Mouse (Mus musculus): ENCODE data around the gene Dusp22. TPM values are rescaled to one million over a fixed set of nuclear protein-coding genes. Genes with fewer than 3 reads are reported as not detected.

The Dusp22 gene
- polyA plus RNA-seq, 1 experiment from 2014 or later = 27.1 TPM

DNA sequence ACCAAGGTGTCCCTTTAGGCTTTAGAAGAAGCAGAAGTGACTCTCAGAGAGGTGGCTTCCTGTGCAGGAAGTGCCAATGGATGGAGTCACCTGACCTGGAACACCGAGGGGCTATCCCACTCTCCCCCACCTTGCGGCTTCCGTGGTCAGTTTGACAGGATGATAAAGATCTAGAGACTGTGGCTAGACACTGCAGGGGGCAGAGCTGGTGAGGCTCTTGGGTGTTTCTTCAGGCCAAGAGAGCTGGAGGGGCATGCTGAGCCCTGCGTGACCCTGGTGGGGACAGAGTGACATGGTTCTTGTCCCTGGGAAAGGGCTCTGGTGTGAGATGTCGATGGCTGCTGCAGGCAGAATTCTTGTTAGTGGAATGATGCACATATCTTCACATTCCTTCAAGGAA, 5.3 kb upstream of the Dusp22 start:
- Histone ChIP-seq H3K4me2 (no peak overlapping the region), H3K4me1 (ENCODE audit: insufficient read depth) (no peaks in the 10 kb centered on the region), H3K4me3 (ENCODE audit: low read depth, low read length) (no peak overlapping the region), H3K36me3 (ENCODE audit: insufficient read depth) (no peaks in the 10 kb centered on the region), H3K27me3 (ENCODE audit: insufficient read depth, low read length) (no peaks in the 10 kb centered on the region), H3K9me3 (ENCODE audit: low read depth, low read length) (no peaks in the 10 kb centered on the region), H3K27ac (ENCODE audit: low read depth) (no peak overlapping the region), H3K9ac (no peak overlapping the region)
- no peak for TF ChIP-seq CTCF (IDR thresholded peaks at IDR 0.05; ENCODE audit: low read depth)
- WGBS = 48% methylated on average over 5 of the region's 5 CpGs
- ATAC-seq (ENCODE audit: insufficient read depth) (no peak), DNase-seq (no peak)

DNA sequence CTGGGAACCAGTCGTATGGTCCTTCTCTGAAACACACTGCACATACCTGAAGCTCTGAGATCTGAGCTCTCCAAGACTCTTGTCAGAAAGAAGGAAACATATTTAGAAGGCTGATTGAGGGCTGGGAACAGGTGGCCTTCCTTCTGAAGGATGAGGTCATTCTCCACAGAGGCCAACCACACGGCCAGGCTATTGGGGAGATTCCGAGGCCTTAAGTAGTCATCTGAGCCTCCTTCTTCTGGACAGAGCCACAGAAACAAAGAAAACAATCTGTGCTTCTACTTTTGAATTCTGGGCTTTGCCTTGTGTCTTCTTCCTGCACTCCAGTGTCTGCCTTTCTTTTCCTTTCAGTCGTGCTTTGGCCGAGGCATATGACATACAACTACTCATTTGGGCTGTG, 2.9 kb upstream of the Dusp22 start:
- no peaks in the 10 kb centered on the region for H3K27me3 ChIP-seq (ENCODE audit: insufficient read depth, low read length)
- H3K9me3 ChIP-seq (ENCODE audit: low read depth, low read length) = no peaks in the 10 kb centered on the region
- ATAC-seq (ENCODE audit: insufficient read depth) (no peak), DNase-seq (no peak)
- no peak overlapping the region for H3K9ac ChIP-seq
- WGBS = 63% methylated on average over 5 of the region's 5 CpGs
- H3K4me3 ChIP-seq (ENCODE audit: low read depth, low read length) = no peak overlapping the region
- no peak overlapping the region for H3K4me2 ChIP-seq
- TF ChIP-seq CTCF (IDR thresholded peaks at IDR 0.05; ENCODE audit: low read depth) = no peak
- no peaks in the 10 kb centered on the region for H3K36me3 ChIP-seq (ENCODE audit: insufficient read depth)
- H3K27ac ChIP-seq (ENCODE audit: low read depth) = no peak overlapping the region
- no peaks in the 10 kb centered on the region for H3K4me1 ChIP-seq (ENCODE audit: insufficient read depth)

DNA sequence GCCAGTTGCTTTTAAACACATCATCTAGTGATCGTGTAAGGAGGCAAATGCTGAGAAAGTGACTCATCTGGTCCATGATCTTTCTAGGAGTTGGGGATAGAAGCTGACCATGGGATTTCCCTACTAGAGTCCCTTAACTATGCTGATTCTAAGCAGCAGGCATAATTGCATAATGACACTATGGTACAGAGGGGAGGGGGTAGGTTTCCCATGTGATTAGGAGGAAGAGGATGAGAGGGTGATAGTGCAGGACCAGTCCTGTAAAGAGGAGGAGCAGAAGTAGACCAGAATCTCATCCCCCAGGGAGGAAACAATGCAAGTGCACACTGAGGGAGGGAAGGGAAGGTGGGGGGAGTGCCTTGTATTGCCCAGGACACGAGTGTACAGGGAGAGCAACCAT, 2.0 kb upstream of the Dusp22 start:
- ATAC-seq (ENCODE audit: insufficient read depth) (no peak), DNase-seq (no peak)
- 68% methylated on average over 2 of the region's 2 CpGs for WGBS
- no peak overlapping the region for H3K4me3 ChIP-seq (ENCODE audit: low read depth, low read length)
- no peaks in the 10 kb centered on the region for H3K9me3 ChIP-seq (ENCODE audit: low read depth, low read length)
- TF ChIP-seq CTCF (IDR thresholded peaks at IDR 0.05; ENCODE audit: low read depth) = no peak
- no peaks in the 10 kb centered on the region for H3K4me1 ChIP-seq (ENCODE audit: insufficient read depth)
- H3K4me2 ChIP-seq = no peak overlapping the region
- no peak overlapping the region for H3K9ac ChIP-seq
- H3K36me3 ChIP-seq (ENCODE audit: insufficient read depth) = no peaks in the 10 kb centered on the region
- H3K27ac ChIP-seq (ENCODE audit: low read depth) = no peak overlapping the region
- H3K27me3 ChIP-seq (ENCODE audit: insufficient read depth, low read length) = no peaks in the 10 kb centered on the region

DNA sequence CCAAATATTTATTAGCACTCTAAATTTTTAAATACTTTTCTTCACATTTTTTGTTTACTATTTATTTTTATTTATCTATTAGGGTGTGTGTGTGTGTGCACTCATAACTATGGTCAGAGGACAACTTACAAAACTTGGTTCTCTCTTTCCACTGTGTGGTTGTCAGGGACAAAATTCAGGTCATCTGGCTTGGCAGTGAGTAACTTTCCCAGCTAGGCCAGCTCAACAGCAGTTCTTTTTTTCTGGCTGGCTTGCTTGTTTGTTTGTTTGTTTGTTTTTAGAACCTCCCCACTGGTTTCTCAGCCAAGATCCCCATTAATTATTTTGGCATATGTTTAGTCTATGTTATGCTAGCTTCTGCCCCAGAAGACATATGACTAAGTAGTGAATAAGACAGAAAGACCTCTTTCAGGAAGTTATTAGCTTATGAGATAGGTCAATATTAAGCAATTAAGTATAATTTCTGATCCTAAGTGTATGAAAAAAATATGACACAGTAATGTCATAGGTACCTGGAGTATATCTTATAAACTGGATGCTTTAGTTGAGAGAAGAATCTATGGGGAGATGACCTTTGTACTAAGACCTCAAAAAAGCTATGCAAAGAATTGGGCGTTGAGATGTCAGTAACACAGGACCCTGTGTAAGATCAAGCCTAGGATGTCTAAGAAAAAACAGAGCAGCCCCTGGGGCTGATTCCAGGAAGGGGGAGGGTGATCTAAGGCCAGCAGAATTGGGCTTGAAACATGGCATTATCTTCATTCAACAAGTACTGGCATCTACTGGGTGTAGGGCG, 1.4 kb upstream of the Dusp22 start:
- no peaks in the 10 kb centered on the region for H3K27me3 ChIP-seq (ENCODE audit: insufficient read depth, low read length)
- WGBS = 81% methylated on average over 2 of the region's 2 CpGs

DNA sequence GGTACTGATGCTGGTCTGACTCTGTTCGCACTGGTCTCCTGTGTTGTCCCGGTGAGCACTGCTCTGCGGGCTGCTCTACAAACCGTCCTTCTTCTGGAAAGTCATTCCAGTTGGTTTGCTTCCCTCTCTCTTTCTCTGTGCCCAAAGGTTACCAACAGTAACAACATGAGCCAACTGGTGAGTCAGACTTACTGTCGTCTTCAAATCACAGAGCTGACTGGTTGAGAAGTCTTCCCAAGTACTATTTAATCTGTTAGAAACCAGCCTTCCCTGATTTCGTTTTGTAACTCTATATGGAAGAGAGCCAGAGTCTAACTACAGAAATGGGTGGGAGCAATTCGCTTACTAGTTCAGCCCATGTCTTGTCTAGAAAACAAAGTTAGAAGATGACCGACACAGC, 5.5 kb downstream of the Dusp22 start:
- Histone ChIP-seq H3K4me3 (ENCODE audit: low read depth, low read length) (no peak overlapping the region), H3K4me2 (no peak overlapping the region), H3K9me3 (ENCODE audit: low read depth, low read length) (no peaks in the 10 kb centered on the region), H3K4me1 (ENCODE audit: insufficient read depth) (no peaks in the 10 kb centered on the region), H3K27me3 (ENCODE audit: insufficient read depth, low read length) (no peaks in the 10 kb centered on the region), H3K27ac (ENCODE audit: low read depth) (no peak overlapping the region), H3K9ac (no peak overlapping the region), H3K36me3 (ENCODE audit: insufficient read depth) (no peaks in the 10 kb centered on the region)
- TF ChIP-seq CTCF (IDR thresholded peaks at IDR 0.05; ENCODE audit: low read depth) = no peak
- ATAC-seq (ENCODE audit: insufficient read depth) (no peak), DNase-seq (no peak)
- 86% methylated on average over 8 of the region's 8 CpGs for WGBS

More for the DNA sequence above, 1.4 kb upstream of the Dusp22 start:
- Histone ChIP-seq H3K9ac (no peak overlapping the region), H3K9me3 (ENCODE audit: low read depth, low read length) (no peaks in the 10 kb centered on the region), H3K27ac (ENCODE audit: low read depth) (no peak overlapping the region), H3K36me3 (ENCODE audit: insufficient read depth) (no peaks in the 10 kb centered on the region), H3K4me3 (ENCODE audit: low read depth, low read length) (no peak overlapping the region), H3K4me1 (ENCODE audit: insufficient read depth) (no peaks in the 10 kb centered on the region), H3K4me2 (no peak overlapping the region)
- DNase-seq (peak; percentile 3), ATAC-seq (ENCODE audit: insufficient read depth) (no peak)
- no peak for TF ChIP-seq CTCF (IDR thresholded peaks at IDR 0.05; ENCODE audit: low read depth)

DNA sequence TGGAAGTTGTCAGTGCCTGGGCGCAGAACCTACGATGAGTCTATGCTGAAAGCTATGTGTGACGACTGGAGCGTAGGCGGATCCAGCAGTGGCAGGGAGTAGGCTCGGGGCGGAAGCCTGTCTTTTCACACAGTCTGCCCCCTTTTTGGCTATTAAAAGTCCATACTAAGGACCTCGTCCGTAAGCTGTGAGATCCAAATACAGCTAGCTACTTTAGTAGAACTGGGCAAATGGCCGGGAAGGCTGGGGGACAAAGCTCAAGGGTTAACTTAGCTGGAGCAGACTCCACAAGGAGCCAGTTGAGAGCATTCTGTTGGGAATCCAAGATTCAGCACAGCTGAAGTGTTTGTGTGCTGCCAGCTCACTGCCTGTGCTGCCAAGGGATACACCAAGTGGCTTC, 6.7 kb downstream of the Dusp22 start:
- Histone ChIP-seq H3K4me1 (ENCODE audit: insufficient read depth) (no peaks in the 10 kb centered on the region), H3K9me3 (ENCODE audit: low read depth, low read length) (no peaks in the 10 kb centered on the region), H3K36me3 (ENCODE audit: insufficient read depth) (no peaks in the 10 kb centered on the region), H3K9ac (no peak overlapping the region), H3K4me3 (ENCODE audit: low read depth, low read length) (no peak overlapping the region), H3K27me3 (ENCODE audit: insufficient read depth, low read length) (no peaks in the 10 kb centered on the region), H3K27ac (ENCODE audit: low read depth) (no peak overlapping the region), H3K4me2 (no peak overlapping the region)
- WGBS = 92% methylated on average over 10 of the region's 10 CpGs
- no peak for ATAC-seq (ENCODE audit: insufficient read depth)
- TF ChIP-seq CTCF (IDR thresholded peaks at IDR 0.05; ENCODE audit: low read depth) = no peak
- DNase-seq = no peak

DNA sequence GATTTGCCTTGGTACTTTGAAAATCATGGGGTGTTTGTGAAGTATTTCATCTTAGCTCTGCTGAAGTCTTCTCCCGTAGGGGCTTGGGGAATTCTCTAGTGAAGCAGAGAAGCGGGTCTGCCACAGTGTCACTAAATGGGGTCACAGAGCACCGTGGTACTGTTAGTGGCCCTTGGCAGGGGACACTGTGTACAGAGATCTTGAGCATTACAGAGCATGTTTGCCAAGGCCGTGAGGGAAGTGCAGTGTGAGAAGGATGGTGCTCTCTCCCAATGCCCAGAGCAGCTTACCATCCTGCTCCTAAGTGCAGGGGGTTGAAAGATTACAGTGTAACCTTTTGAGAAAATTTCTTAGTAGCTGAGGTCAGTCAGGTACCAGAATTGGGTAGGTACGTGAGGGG, 8.5 kb downstream of the Dusp22 start:
- no peak overlapping the region for H3K4me2 ChIP-seq
- H3K36me3 ChIP-seq (ENCODE audit: insufficient read depth) = no peaks in the 10 kb centered on the region
- no peak overlapping the region for H3K4me3 ChIP-seq (ENCODE audit: low read depth, low read length)
- 59% methylated on average over 5 of the region's 5 CpGs for WGBS
- H3K4me1 ChIP-seq (ENCODE audit: insufficient read depth) = no peaks in the 10 kb centered on the region
- no peak for TF ChIP-seq CTCF (IDR thresholded peaks at IDR 0.05; ENCODE audit: low read depth)
- no peak for DNase-seq
- no peaks in the 10 kb centered on the region for H3K27me3 ChIP-seq (ENCODE audit: insufficient read depth, low read length)
- no peaks in the 10 kb centered on the region for H3K9me3 ChIP-seq (ENCODE audit: low read depth, low read length)
- H3K27ac ChIP-seq (ENCODE audit: low read depth) = no peak overlapping the region
- no peak overlapping the region for H3K9ac ChIP-seq
- ATAC-seq (ENCODE audit: insufficient read depth) = no peak

Measured in lung, embryonic 14.5 days (tissue).